Mouse (Mus musculus): ENCODE results near the gene Dmgdh. TPM values are rescaled to one million over a fixed set of nuclear protein-coding genes. Genes with fewer than 3 reads are reported as not detected.

The Dmgdh gene
- polyA plus RNA-seq, 1 experiment from 2014 or later = 0.36 TPM

- H3K9ac ChIP-seq = no peak overlapping the region
Measured at GRCm38 (mm10) chr13:93786051-93786450, 111.8 kb downstream of the Dmgdh start.

DNA sequence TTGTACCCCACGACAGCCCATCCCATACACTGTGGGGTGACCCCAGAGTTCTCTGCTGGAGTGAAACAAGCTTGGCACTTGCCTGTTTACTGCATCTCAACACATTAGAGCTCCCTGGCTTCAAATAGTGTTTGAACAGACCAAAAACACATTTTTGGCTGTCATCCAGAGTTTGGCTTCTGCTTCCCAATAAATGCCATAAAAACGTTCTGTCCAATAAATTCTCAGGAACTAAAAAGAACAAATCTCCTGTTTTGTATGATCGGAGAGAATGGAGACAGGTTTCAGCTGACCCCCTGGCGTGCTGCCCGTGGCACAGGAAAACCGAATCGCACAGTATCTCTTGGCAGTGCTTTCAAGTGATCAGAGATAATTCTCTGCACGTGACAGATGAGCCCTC lies 113.4 kb downstream of the Dmgdh start:
- no peaks in the 10 kb centered on the region for H3K36me3 ChIP-seq
- 74% methylated on average over 8 of the region's 8 CpGs for WGBS
- H3K27ac ChIP-seq = no peak overlapping the region
- H3K4me1 ChIP-seq = no peaks in the 10 kb centered on the region
- H3K4me3 ChIP-seq = no peak overlapping the region
- no peak overlapping the region for H3K9ac ChIP-seq
- ATAC-seq (ENCODE audit: low FRiP score) = no peak
- no peaks in the 10 kb centered on the region for H3K9me3 ChIP-seq (replicated peaks)
- no peak overlapping the region for H3K4me2 ChIP-seq (replicated peaks)
- H3K27me3 ChIP-seq = no peaks in the 10 kb centered on the region

More at GRCm38 (mm10) chr13:93786051-93786450, 111.8 kb downstream of the Dmgdh start:
- no peaks in the 10 kb centered on the region for H3K9me3 ChIP-seq (replicated peaks)
- no peak overlapping the region for H3K27ac ChIP-seq
- H3K27me3 ChIP-seq = no peaks in the 10 kb centered on the region
- WGBS = 84% methylated on average over 2 of the region's 2 CpGs
- H3K4me2 ChIP-seq (replicated peaks) = no peak overlapping the region
- H3K4me1 ChIP-seq = no peaks in the 10 kb centered on the region
- H3K4me3 ChIP-seq = no peak overlapping the region
- no peaks in the 10 kb centered on the region for H3K36me3 ChIP-seq
- no peak for ATAC-seq (ENCODE audit: low FRiP score)

DNA sequence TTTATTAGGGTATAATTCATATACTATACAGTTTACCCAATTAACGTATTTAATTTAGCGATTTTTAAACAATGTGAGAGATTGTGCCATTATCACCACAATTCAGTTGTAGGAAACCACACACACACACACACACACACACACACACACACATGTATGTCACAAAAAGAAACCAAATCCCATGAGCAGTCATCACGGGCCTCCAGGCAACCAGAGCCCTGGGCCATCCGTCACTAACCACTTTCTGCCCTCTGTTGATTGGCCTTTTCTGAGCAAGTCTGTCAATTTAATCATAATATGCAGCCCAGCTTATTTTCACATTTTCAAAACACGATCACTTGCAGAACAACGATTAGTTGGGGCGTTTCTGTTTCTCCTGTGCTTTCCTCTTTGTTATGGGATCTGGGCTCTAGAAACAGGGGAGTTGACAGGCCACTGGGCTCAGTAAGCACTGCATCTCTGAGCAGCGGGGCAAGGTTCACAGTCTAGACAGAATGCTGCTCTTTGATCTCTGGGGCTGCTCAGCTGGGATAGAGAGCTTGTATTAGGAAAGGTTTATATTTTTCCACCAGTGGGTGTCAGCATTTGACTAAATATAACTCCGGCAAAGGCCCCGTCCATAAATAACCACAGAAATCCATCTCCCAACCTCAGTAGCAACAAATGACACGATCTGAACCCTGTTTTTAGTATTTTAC lies 118.9 kb downstream of the Dmgdh start:
- Histone ChIP-seq H3K27ac (no peak overlapping the region; the same call in 1 of the 2 replicates), H3K9ac (no peak overlapping the region), H3K4me1 (peaks cover 4% of the 10 kb centered on the region; the same call in 1 of the 2 replicates), H3K36me3 (no peaks in the 10 kb centered on the region), H3K4me2 (replicated peaks) (no peak overlapping the region), H3K4me3 (no peak overlapping the region), H3K27me3 (no peaks in the 10 kb centered on the region), H3K9me3 (replicated peaks) (no peaks in the 10 kb centered on the region)
- WGBS = 50% methylated on average over 11 of the region's 11 CpGs
- ATAC-seq (ENCODE audit: low FRiP score) = peak; percentile 78

DNA sequence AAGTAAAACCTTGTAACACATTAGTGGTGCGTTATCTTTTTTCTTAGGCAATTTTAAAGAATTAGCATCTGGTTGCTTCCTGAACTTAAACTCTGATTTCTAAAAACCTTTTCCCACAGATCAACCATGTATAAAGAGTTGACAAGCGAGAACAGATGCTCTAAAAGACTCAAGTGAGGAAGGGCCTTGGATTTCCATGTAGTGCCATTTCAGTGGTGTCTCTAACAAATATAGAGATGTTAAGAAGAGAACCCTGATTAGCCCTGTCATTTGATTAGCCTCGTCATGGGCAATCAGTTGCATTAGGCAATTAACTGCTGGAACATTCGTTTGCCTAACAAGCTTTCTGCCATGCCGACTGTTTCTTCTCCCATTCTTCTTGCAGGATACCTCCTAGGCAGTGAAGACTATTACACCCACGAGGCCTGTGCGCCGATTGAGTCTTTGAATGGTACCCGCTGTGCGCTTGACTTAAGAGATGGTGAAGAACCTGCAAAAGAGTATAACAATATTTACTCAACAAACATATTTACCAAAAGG lies 119.5 kb downstream of the Dmgdh start:
- no peak overlapping the region for H3K4me2 ChIP-seq (replicated peaks)
- H3K4me1 ChIP-seq = peaks cover 4% of the 10 kb centered on the region; the same call in 1 of the 2 replicates
- no peak for ATAC-seq (ENCODE audit: low FRiP score)
- 79% methylated on average over 10 of the region's 10 CpGs for WGBS
- no peaks in the 10 kb centered on the region for H3K9me3 ChIP-seq (replicated peaks)
- H3K36me3 ChIP-seq = no peaks in the 10 kb centered on the region
- no peak overlapping the region for H3K4me3 ChIP-seq
- H3K27me3 ChIP-seq = no peaks in the 10 kb centered on the region
- no peak overlapping the region for H3K9ac ChIP-seq
- H3K27ac ChIP-seq = no peak overlapping the region

- 79% methylated on average over 5 of the region's 5 CpGs for WGBS
- Histone ChIP-seq H3K9me3 (replicated peaks) (no peaks in the 10 kb centered on the region), H3K4me1 (peaks cover 4% of the 10 kb centered on the region; the same call in 1 of the 2 replicates), H3K36me3 (no peaks in the 10 kb centered on the region), H3K4me3 (no peak overlapping the region), H3K27ac (no peak overlapping the region), H3K4me2 (replicated peaks) (no peak overlapping the region), H3K27me3 (no peaks in the 10 kb centered on the region), H3K9ac (no peak overlapping the region)
- no peak for ATAC-seq (ENCODE audit: low FRiP score)
Measured at GRCm38 (mm10) chr13:93797011-93797600, 122.9 kb downstream of the Dmgdh start.

Small RNAs within 50 kb of the gene (microRNA-seq; reads per million reads assigned to microRNA genes)
- not detected for gene Mir5624

Other genes starting within 250 kb of the Dmgdh start
- 10.6 TPM in 2 replicates for gene Jmy, start 174.6 kb upstream of the Dmgdh start, polyA plus RNA-seq (2016; fragmentation: Nextera tagmentation; extraction: Ambion mirVana)
- 0.43 and 0.56 TPM in 2 replicates for gene Bhmt, start 36.5 kb upstream of the Dmgdh start, polyA plus RNA-seq (2016; fragmentation: Nextera tagmentation; extraction: Ambion mirVana)
- not detected in 2 replicates for gene Bhmt2, start 131 bp upstream of the Dmgdh start, polyA plus RNA-seq (2016; fragmentation: Nextera tagmentation; extraction: Ambion mirVana)
- 8.8 and 9.5 TPM in 2 replicates for gene Arsb, start 97.2 kb downstream of the Dmgdh start, polyA plus RNA-seq (2016; fragmentation: Nextera tagmentation; extraction: Ambion mirVana)

Measured in hindbrain, embryonic 12.5 days (tissue).